Mouse (Mus musculus) erythroid progenitor cell, adult 5-6 weeks (primary cell): Measurements from ENCODE around the gene Fam71a. TPM values are rescaled to one million over a fixed set of nuclear protein-coding genes. Genes with fewer than 3 reads are reported as not detected.

Source experiments
- ATAC-seq: replicated peaks from 2 replicates; pipeline ENCODE4 v1.8.0; 2016; ENCODE audit warnings: moderate number of reproducible peaks, mild to moderate bottlenecking, moderate TSS enrichment, inconsistent platforms; ENCODE audit not compliant: poor library complexity, low FRiP score, severe bottlenecking
- total RNA-seq, 2 experiments: library from RNA; stranded (forward) in 1 of 2; stranded (reverse) in 1 of 2; fragments of 150-400 nt in 1 of 2; fragments of 186-747, 209-891 nt in 1 of 2; gene quantifications; 2 replicates each; pipeline versions ENCODE4 v1.2.3 to v1.2.4; 2015 to 2017; ENCODE audit warnings: low replicate concordance in 2 of 2

Gene Fam71a
- total RNA-seq, 2 experiments from 2014 or later: not detected

DNA sequence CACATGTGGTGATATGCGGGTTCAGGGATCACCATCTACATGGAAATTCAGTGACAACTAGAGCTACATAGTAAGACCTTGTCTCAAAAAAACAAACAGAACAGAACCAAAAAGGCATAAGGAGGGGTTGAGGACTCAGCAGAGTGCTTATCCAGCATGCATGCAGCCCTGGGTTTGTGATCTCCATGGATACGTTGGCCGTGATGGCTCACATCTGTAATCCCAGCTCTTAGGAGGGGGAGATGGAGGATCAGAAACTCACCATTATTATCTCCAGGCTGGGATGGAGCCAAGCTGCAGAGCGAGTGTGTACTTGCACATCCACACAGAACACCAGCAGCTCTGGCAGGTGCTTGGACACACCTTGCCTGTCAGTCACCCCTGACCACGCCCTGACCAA, 32.4 kb downstream of the Fam71a start:
- ATAC-seq: no peak

DNA sequence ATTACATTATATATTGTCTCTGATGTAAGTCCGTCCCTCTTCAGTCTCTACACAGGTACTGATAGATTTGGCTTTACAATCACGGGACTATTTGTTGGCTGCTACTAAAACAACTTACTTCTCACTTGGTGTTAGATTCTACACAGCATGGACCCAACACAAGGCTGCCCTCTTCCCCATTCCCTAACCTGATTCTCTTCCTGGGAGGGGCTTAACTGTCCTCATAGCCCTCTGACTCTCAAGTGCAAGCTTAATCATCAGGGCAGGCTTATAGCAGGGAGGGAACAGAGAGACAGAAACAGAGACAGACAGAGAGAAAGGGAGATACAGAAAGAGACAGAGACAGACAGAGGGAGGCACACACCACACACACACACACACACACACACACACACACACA, 32.9 kb downstream of the Fam71a start:
- ATAC-seq: no peak

DNA sequence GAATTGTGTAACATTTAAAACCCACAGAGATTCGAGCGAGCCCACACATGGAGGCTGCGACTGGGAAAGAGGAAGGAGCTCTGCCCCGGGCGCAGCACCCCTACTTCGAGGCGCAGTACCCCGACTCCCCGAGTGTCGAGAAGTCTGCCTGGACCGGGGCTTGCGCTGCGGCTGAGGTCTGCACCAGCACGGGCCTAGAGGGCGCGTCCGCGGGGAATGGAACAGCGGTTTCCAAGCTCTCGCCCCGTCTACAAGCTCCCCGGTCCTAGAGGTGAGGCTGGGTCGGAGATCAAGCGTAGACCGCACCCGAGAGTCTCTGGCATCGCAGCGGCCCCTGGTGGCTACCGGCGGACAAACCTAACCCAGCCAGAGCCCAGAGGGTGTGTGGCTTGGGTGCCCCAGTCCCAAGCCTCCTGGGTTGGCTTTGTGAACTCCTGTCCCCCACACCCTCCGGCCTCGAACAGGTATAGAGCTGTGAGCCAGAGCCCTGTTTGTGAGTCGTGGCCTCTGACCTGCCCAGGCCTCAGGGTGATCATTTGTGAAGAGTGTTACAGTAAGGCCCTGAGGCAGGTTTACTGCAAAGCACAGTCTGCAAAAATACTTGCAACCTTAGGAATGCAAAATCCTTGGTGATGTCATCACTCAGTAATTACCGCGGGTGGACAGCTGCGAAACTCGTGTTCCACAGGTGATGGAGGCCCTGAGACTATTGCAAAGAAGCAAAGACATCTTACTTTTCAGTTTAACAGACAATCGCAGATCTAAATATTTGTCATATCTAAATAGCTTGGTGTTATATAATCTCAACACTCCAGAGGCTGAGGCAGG, 38.6 kb downstream of the Fam71a start:
- ATAC-seq: peak; percentile 54; the same call in 1 of the 2 replicates

DNA sequence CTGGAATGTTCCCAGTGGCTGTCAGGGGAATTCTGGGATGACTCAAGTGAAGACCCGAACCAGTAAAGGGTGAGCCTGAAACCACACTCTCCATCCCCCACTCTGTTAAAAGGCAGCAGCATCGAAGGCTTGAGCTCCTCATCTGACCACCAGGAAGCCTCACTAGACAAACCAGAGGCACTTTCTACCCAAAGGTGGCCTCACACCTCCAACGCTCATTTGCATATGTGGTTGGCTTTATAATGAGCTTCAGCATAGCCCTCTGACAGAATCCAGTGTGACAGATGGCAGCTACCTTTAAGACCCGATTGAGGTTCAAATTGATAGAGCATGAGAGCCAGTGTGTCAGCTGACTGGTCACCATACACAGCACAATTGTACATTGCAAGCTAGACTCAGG, 40.3 kb downstream of the Fam71a start:
- no peak for ATAC-seq

DNA sequence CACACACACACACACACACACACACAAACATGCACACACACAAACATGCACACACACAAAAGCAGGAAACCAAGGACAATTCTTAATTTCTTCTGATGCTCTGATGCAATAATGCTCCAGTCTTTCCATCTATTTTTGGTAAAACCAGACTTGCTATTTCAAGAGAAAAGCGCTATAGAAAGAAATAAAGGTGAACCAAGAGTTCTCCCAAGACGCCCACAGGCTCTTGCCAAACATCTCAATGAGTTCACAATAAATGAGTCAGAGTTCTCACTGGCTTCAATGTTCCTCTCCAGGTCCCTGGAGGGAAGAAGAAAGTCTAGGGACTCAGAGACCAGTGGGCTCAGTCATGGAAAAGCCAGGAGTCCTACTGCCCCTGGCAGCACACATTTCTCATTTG, 40.9 kb downstream of the Fam71a start:
- ATAC-seq: no peak

DNA sequence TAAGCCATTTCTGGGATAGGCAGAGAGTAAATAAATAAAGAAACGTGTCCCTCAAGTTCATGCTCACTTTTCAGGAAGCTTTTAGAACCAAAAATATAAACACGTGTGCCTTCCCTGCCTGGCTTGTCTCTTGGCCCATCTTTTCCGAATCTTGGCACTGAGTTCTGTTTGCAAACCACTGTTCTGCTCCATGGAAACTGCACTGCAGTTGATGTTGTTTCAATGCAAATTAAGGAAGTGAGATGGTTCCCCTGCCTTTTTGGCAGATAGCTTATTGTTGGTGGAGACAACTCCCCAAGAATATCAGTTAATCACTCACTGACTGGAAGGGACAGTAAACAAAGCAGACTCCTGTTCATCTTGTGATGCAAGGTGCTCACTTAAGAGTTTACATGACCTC, 41.9 kb downstream of the Fam71a start:
- no peak for ATAC-seq

DNA sequence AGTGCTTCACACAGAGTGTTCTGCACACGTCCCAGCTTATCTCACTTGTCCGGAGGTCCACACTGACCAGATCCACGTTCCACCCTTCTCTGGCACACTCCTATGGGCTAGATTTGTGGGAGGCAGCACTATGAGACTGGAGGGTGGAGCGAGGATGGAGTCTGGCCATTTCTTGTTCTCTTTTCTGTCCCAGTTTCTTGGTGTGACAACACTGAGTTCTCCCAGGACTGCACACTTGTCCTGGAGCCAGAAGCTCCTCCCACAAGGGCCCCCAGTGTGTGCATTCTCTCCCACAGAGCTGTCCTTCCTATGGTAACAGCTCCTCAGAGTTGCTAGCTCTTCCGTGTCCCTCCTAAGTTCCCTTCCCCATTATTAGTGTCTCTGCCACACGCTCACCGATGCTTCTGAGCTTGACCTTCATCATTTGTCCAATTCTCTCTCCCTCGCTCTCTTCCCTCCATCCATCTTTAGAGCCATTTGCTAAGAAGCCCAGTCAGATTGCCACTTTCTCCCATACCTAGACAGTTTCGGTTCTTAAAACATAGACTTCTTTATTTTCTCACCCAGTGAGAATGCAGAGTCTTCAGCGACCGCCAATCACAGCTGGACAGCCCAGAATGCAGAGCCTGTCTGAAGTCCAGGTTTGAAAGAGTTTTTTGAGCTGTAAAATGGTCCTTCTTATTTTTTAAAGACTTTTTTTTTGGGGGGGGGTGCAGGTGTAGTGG, 48.9 kb downstream of the Fam71a start:
- ATAC-seq: no peak

DNA sequence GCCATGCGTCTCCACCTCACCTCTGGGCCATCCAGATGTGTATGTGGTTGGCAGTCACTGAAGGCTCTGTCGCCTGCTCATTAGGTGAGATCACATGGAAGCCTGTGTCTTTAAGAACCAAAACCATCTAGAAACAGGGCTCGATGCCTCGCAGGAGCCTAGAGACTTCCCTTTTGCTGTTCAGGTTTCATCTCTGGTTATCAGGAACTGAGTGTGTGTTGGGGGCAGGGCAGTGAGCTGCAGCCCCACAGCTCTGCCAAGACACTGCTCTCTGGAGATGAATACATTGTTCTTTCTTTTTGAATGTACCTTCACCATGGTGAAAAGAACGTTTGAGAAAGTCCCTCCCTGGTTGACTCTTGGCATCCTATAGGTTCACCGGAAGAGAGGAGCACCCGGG, 49.7 kb downstream of the Fam71a start:
- ATAC-seq: no peak

Other genes starting within 250 kb of the Fam71a start
- gene Angel2, start 239.7 kb downstream of the Fam71a start, total RNA-seq (2015; ENCODE audit: low replicate concordance): 10.5 and 11.5 TPM in 2 replicates
- 12.9 and 23.6 TPM in 2 replicates for gene Angel2, start 239.7 kb downstream of the Fam71a start, total RNA-seq (2017; ENCODE audit: low replicate concordance)
- not detected in 2 replicates for gene Vash2, start 185.5 kb downstream of the Fam71a start, total RNA-seq (2015; ENCODE audit: low replicate concordance)
- gene Vash2, start 185.5 kb downstream of the Fam71a start, total RNA-seq (2017; ENCODE audit: low replicate concordance): not detected in 2 replicates
- gene Flvcr1, start 138.7 kb downstream of the Fam71a start, total RNA-seq (2015; ENCODE audit: low replicate concordance): 5.8 and 7.1 TPM in 2 replicates
- 3.6 and 6.7 TPM in 2 replicates for gene Flvcr1, start 138.7 kb downstream of the Fam71a start, total RNA-seq (2017; ENCODE audit: low replicate concordance)
- gene Spata45, start 128.2 kb downstream of the Fam71a start, total RNA-seq (2015; ENCODE audit: low replicate concordance): not detected in 2 replicates
- gene Spata45, start 128.2 kb downstream of the Fam71a start, total RNA-seq (2017; ENCODE audit: low replicate concordance): not detected in 2 replicates
- 6.3 and 24.1 TPM in 2 replicates for gene Tatdn3, start 101.9 kb downstream of the Fam71a start, total RNA-seq (2015; ENCODE audit: low replicate concordance)
- 3.9 and 22.1 TPM in 2 replicates for gene Tatdn3, start 101.9 kb downstream of the Fam71a start, total RNA-seq (2017; ENCODE audit: low replicate concordance)
- 13.3 and 33.1 TPM in 2 replicates for gene Nsl1, start 101.8 kb downstream of the Fam71a start, total RNA-seq (2015; ENCODE audit: low replicate concordance)
- 24.9 and 26.4 TPM in 2 replicates for gene Nsl1, start 101.8 kb downstream of the Fam71a start, total RNA-seq (2017; ENCODE audit: low replicate concordance)
- gene Batf3, start 67.0 kb downstream of the Fam71a start, total RNA-seq (2015; ENCODE audit: low replicate concordance): 1.4 TPM in 1 of 2 replicates, not detected in the other
- gene Batf3, start 67.0 kb downstream of the Fam71a start, total RNA-seq (2017; ENCODE audit: low replicate concordance): not detected in 2 replicates
- 3.8 and 4.3 TPM in 2 replicates for gene Atf3, start 53.2 kb upstream of the Fam71a start, total RNA-seq (2015; ENCODE audit: low replicate concordance)
- gene Atf3, start 53.2 kb upstream of the Fam71a start, total RNA-seq (2017; ENCODE audit: low replicate concordance): 1.2 and 16.5 TPM in 2 replicates
- gene Nenf, start 153.4 kb upstream of the Fam71a start, total RNA-seq (2015; ENCODE audit: low replicate concordance): 26.4 and 47.6 TPM in 2 replicates
- gene Nenf, start 153.4 kb upstream of the Fam71a start, total RNA-seq (2017; ENCODE audit: low replicate concordance): 21.2 and 34.5 TPM in 2 replicates
- 20.5 and 34.4 TPM in 2 replicates for gene Tmem206, start 161.1 kb upstream of the Fam71a start, total RNA-seq (2015; ENCODE audit: low replicate concordance)
- gene Tmem206, start 161.1 kb upstream of the Fam71a start, total RNA-seq (2017; ENCODE audit: low replicate concordance): 15.7 and 22.9 TPM in 2 replicates
- 59.1 and 84.3 TPM in 2 replicates for gene Ppp2r5a, start 238.5 kb upstream of the Fam71a start, total RNA-seq (2015; ENCODE audit: low replicate concordance)
- 60.7 and 94.6 TPM in 2 replicates for gene Ppp2r5a, start 238.5 kb upstream of the Fam71a start, total RNA-seq (2017; ENCODE audit: low replicate concordance)